Mouse (Mus musculus) midbrain, embryonic 11.5 days (tissue): ENCODE measurements around the gene N4bp3. TPM values are rescaled to one million over a fixed set of nuclear protein-coding genes. Genes with fewer than 3 reads are reported as not detected.
A peak's percentile ranks its signal among the peaks of the same experiment; 100 is the strongest.
"Not testable (repeated sequence)": the region's sequence is repeated elsewhere in the genome, so short reads cannot be mapped to it uniquely, and the experiment has no call there.

ENCODE experiments used
- ATAC-seq: fragments of 200-750 bp; cut with Nextera tagmentation; 2 replicates; pipeline ENCODE4 v1.8.0; 2017; ENCODE audit warnings: moderate TSS enrichment, moderate library complexity; ENCODE audit not compliant: low FRiP score
- DNase-seq: peaks from one replicate; pipeline ENCODE4 v3.0.0; 2015; ENCODE audit warnings: low spot score; ENCODE audit errors: missing footprints
- H3K27ac ChIP-seq: fragments of 300-500 bp; sonication (generic); 2 replicates; pipeline ENCODE4 v1.5.1; 2014; ENCODE audit warnings: low read depth, low read length
- H3K27me3 ChIP-seq: fragments of 300-500 bp; sonication (generic); 2 replicates; pipeline ENCODE4 v1.6.1; 2014; ENCODE audit warnings: mild to moderate bottlenecking, low read length, moderate library complexity, mixed read lengths; ENCODE audit not compliant: control insufficient read depth, insufficient read depth
- H3K36me3 ChIP-seq: fragments of 300-500 bp; sonication (generic); 2 replicates; pipeline ENCODE4 v1.6.1; 2014; ENCODE audit warnings: mild to moderate bottlenecking, low read length, moderate library complexity, mixed read lengths; ENCODE audit not compliant: control insufficient read depth, insufficient read depth
- H3K4me1 ChIP-seq: fragments of 300-500 bp; sonication (generic); 2 replicates; pipeline ENCODE4 v1.6.1; 2014; ENCODE audit warnings: low read length; ENCODE audit not compliant: control insufficient read depth, insufficient read depth
- H3K4me2 ChIP-seq: fragments of 300-500 bp; sonication (generic); 2 replicates; pipeline ENCODE4 v1.6.1; 2014; ENCODE audit warnings: mild to moderate bottlenecking, moderate library complexity
- H3K4me3 ChIP-seq: fragments of 300-500 bp; sonication (generic); 2 replicates; pipeline ENCODE4 v1.5.1; 2014; ENCODE audit warnings: low read depth, low read length
- H3K9ac ChIP-seq: fragments of 300-500 bp; sonication (generic); 2 replicates; pipeline ENCODE4 v1.6.1; 2014; ENCODE audit warnings: low read length
- H3K9me3 ChIP-seq: fragments of 300-500 bp; sonication (generic); 2 replicates; pipeline ENCODE4 v1.6.1; 2016; ENCODE audit warnings: low read length; ENCODE audit not compliant: control insufficient read depth
- WGBS: fragments of 180-500 bp; shearing (Covaris S2); extraction: QIAGEN DNeasy Blood & Tissue Kit; methylation state at CpG from one replicate; pipeline ENCODE4 v1.1.7; 2014; 5-methylcytosine and 5-hydroxymethylcytosine counted together
- polyA plus RNA-seq: library from polyadenylated mRNA; unstranded; fragments of >200 nt; fragmentation: Nextera tagmentation; extraction: Ambion mirVana; gene quantifications from 2 replicates; pipeline ENCODE4 v1.2.1, GENCODE M21; 2014

The N4bp3 gene
- polyA plus RNA-seq, 1 experiment from 2014 or later: 9.2 TPM

GRCm38 (mm10) chr11:51636323-51636684, 14.3 kb downstream of the N4bp3 start:
- peak overlapping the region; percentile 68 for H3K9ac ChIP-seq
- peak; percentile 43 for ATAC-seq
- peaks cover 11% of the 10 kb centered on the region; the same call in 1 of the 2 replicates for H3K4me1 ChIP-seq
- H3K9me3 ChIP-seq: no peaks in the 10 kb centered on the region
- H3K4me2 ChIP-seq: peak overlapping the region; percentile 54
- no peaks in the 10 kb centered on the region for H3K36me3 ChIP-seq
- H3K27me3 ChIP-seq: no peaks in the 10 kb centered on the region
- peak overlapping the region; percentile 57 for H3K4me3 ChIP-seq
- no peak overlapping the region for H3K27ac ChIP-seq
- 3% methylated on average over 6 of the region's 6 CpGs for WGBS
- peak; percentile 93 for DNase-seq

GRCm38 (mm10) chr11:51635525-51636322, 14.9 kb downstream of the N4bp3 start, which contains the start of gene Rmnd5b:
Rmnd5b (minus strand) TSS chr11:51635896.
- ATAC-seq (peak; percentile 85), DNase-seq (peak; percentile 98)
- Histone ChIP-seq H3K36me3 (no peaks in the 10 kb centered on the region), H3K4me2 (peak within 1 kb of the TSS; percentile 54), H3K4me3 (peak within 1 kb of the TSS; percentile 57), H3K27ac (peak within 1 kb of the TSS; percentile 45; the same call in 1 of the 2 replicates), H3K9me3 (no peaks in the 10 kb centered on the region), H3K27me3 (no peaks in the 10 kb centered on the region), H3K9ac (peak within 1 kb of the TSS; percentile 68), H3K4me1 (peaks cover 11% of the 10 kb centered on the region; the same call in 1 of the 2 replicates)
- under 1% methylated on average over 60 of the region's 61 CpGs for WGBS

- DNase-seq (peak; percentile 88), ATAC-seq (no peak)
- H3K27ac ChIP-seq: no peak overlapping the region
- H3K27me3 ChIP-seq: no peaks in the 10 kb centered on the region
- peak overlapping the region; percentile 57 for H3K4me3 ChIP-seq
- H3K9ac ChIP-seq: peak overlapping the region; percentile 68
- H3K36me3 ChIP-seq: no peaks in the 10 kb centered on the region
- H3K9me3 ChIP-seq: no peaks in the 10 kb centered on the region
- H3K4me1 ChIP-seq: peaks cover 11% of the 10 kb centered on the region; the same call in 1 of the 2 replicates
- peak overlapping the region; percentile 54 for H3K4me2 ChIP-seq
- 26% methylated on average over 6 of the region's 6 CpGs for whole genome bisulfite sequencing
Measured at GRCm38 (mm10) chr11:51635127-51635524, 15.5 kb downstream of the N4bp3 start.

- no peak overlapping the region for H3K4me3 ChIP-seq
- no peaks in the 10 kb centered on the region; the same call in 1 of the 2 replicates for H3K36me3 ChIP-seq
- no peaks in the 10 kb centered on the region for H3K27me3 ChIP-seq
- DNase-seq (no peak), ATAC-seq (no peak)
- no peak overlapping the region for H3K4me2 ChIP-seq
- peaks cover 11% of the 10 kb centered on the region; the same call in 1 of the 2 replicates for H3K4me1 ChIP-seq
- no peaks in the 10 kb centered on the region for H3K9me3 ChIP-seq
- WGBS: 94% methylated on average over 3 of the region's 3 CpGs
- H3K9ac ChIP-seq: no peak overlapping the region
- H3K27ac ChIP-seq: no peak overlapping the region
Measured at GRCm38 (mm10) chr11:51633721-51634120, 16.9 kb downstream of the N4bp3 start.

- not testable (repeated sequence) for H3K9ac ChIP-seq, ATAC-seq, H3K4me3 ChIP-seq, H3K36me3 ChIP-seq, H3K27me3 ChIP-seq, H3K4me2 ChIP-seq, DNase-seq, H3K27ac ChIP-seq, H3K9me3 ChIP-seq
- WGBS: 94% methylated on average over 7 of the region's 7 CpGs
- peaks cover 10% of the 10 kb centered on the region; the same call in 1 of the 2 replicates for H3K4me1 ChIP-seq
Measured at GRCm38 (mm10) chr11:51633200-51633599, 17.4 kb downstream of the N4bp3 start.

GRCm38 (mm10) chr11:51632130-51632753, 18.4 kb downstream of the N4bp3 start:
- H3K27ac ChIP-seq: no peak overlapping the region
- H3K4me2 ChIP-seq: no peak overlapping the region
- no peaks in the 10 kb centered on the region for H3K27me3 ChIP-seq
- H3K9ac ChIP-seq: no peak overlapping the region
- no peaks in the 10 kb centered on the region for H3K9me3 ChIP-seq
- H3K4me1 ChIP-seq: peaks cover 8% of the 10 kb centered on the region; the same call in 1 of the 2 replicates
- 91% methylated on average over 6 of the region's 6 CpGs for WGBS
- H3K36me3 ChIP-seq: no peaks in the 10 kb centered on the region; the same call in 1 of the 2 replicates
- H3K4me3 ChIP-seq: no peak overlapping the region
- ATAC-seq (no peak), DNase-seq (no peak)

- H3K27me3 ChIP-seq: no peaks in the 10 kb centered on the region
- DNase-seq: no peak
- H3K9me3 ChIP-seq: no peaks in the 10 kb centered on the region
- no peak overlapping the region for H3K4me2 ChIP-seq
- peaks cover 6% of the 10 kb centered on the region for H3K36me3 ChIP-seq
- no peak for ATAC-seq
- WGBS: 87% methylated on average over 15 of the region's 15 CpGs
- H3K4me1 ChIP-seq: no peaks in the 10 kb centered on the region; the same call in 1 of the 2 replicates
- H3K9ac ChIP-seq: no peak overlapping the region
- no peak overlapping the region for H3K27ac ChIP-seq
- H3K4me3 ChIP-seq: no peak overlapping the region
Measured at GRCm38 (mm10) chr11:51629651-51630314, 20.9 kb downstream of the N4bp3 start.

GRCm38 (mm10) chr11:51627907-51628306, 22.7 kb downstream of the N4bp3 start:
- no peak overlapping the region for H3K4me2 ChIP-seq
- H3K27me3 ChIP-seq: no peaks in the 10 kb centered on the region
- no peaks in the 10 kb centered on the region for H3K4me1 ChIP-seq
- peaks cover 19% of the 10 kb centered on the region for H3K36me3 ChIP-seq
- 91% methylated on average over 8 of the region's 8 CpGs for WGBS
- H3K4me3 ChIP-seq: no peak overlapping the region
- H3K9ac ChIP-seq: no peak overlapping the region
- no peak for ATAC-seq
- no peak for DNase-seq
- no peak overlapping the region for H3K27ac ChIP-seq
- H3K9me3 ChIP-seq: no peaks in the 10 kb centered on the region
